Mouse (Mus musculus) bone marrow macrophage, adult 2 months (primary cell): Measurements from ENCODE around the gene Acbd4.

ENCODE experiments used
- CTCF ChIP-seq: IDR thresholded peaks from 2 replicates; pipeline ENCODE4 v1.5.1; 2012; ENCODE audit warnings: low read depth, mild to moderate bottlenecking, low read length, moderate library complexity
- POLR2A ChIP-seq: IDR thresholded peaks from 2 replicates; pipeline ENCODE4 v1.6.1; 2012; ENCODE audit warnings: mild to moderate bottlenecking, low read depth, low read length, borderline replicate concordance

DNA sequence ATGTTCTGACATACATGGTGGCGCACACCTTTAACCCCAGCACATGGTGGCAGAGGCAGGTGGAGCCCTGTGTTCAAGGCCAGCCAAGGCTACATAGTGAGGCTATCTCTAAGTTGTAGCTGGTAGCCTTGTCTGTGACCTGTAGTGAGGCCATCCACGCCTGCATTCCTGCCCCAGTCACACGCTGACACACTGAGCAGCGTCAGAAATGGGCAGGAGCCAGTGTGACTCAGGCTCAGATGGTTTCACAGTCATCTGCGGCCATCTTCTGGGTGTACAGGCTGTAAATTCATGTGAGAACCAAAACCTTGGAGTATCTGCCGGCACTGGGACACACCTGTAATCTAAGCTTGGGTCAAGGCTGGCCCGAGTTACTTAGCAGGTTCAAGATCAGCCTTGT, 44.8 kb upstream of the Acbd4 start:
- TF ChIP-seq CTCF = no peak
- TF ChIP-seq POLR2A = no peak
